Mouse (Mus musculus) c-Kit-positive CD71-negative TER-119-negative erythroid progenitor cells, embryonic 14.5 days (primary cell): Measurements from ENCODE around the gene Olfr545.

Experiments used
- DNase-seq: peaks from one replicate; pipeline ENCODE4 v3.0.0-alpha.2; 2013; ENCODE audit warnings: low read depth

The Olfr545 gene

DNA sequence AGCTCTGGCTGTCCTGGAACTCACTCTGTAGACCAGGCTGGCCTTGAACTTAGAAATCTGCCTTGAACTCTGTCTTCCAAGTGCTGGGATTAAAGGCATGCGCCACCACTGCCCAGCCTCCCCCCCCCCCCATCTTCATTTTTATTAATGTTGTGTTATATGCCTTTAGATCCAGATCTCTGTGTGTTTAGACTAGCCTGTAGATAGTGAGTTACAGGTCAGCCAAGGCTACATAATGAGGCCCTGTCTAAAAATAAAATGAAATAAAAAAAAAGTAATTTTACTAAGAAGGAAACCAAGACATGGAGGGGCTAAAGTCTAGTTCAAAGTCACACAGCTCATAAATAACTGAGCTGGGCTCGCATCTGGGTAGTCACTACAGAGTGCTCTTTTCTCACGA, 20.4 kb downstream of the Olfr545 start:
- no peak for DNase-seq

DNA sequence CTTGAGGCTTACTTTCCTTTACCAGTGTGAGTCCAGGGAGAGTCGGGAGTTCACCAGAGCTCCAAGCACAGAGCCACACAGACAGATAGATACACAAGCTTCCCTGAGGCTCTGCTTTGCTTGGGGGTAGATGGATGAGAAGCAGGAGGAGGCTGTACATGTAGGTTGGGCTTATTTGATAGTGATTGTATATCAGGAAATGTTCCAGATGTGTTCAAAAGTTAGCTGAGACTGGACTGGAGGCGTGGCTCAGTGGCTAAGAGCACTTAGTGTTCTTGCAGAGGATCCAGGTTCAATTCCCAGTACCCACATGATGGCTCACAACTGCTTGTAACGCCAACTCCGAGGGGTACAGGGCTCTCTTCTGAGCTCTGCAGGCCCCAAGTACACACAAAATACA, 20.9 kb downstream of the Olfr545 start:
- DNase-seq, result no peak

DNA sequence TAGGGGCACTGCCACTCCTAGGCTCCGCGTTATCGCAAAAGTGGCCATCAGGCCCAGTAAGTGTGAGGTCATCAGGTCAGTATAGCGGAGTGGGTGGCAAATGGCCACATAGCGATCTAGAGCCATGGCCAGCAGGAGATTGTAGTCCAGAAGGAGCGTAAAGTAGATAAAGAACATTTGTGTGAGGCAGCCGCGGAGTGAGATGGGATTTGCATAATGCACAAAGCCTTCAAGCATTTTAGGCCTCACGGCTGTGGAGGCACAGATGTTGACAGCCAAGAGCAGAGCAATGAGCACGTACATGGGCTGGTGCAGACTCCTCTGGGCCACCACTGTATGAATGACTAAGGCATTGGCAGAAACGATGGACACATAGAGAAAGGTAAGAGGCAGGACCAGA, 22.0 kb downstream of the Olfr545 start:
- no peak for DNase-seq

- no peak for DNase-seq
These were observed 22.8 kb downstream of the Olfr545 start for GRCm38 (mm10) chr7:102476601-102477000.

- no peak for DNase-seq
These were observed 26.7 kb downstream of the Olfr545 start for GRCm38 (mm10) chr7:102472675-102473074.

DNA sequence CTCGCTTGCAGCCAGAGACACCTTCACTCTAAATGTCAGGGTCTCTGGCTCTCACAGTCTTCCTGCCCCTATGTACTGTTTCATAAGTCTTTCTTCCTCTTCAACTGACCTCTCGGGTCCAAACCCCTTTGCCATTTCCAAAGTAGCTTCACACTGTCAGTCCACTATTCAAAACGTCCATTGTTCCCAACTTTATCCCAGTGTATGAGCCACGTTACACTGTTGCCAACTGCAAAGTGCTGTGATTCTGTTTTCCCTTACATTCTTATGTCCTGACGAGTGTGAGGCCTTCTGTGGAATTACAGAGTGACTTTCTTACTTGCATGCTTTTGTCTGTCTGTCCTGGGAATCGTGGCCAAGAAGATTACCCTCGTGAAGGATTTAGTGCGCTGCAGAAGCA, 31.8 kb downstream of the Olfr545 start:
- DNase-seq, result no peak

- DNase-seq, result no peak
These were observed 40.6 kb downstream of the Olfr545 start for GRCm38 (mm10) chr7:102458618-102459380.

- DNase-seq, result no peak
These were observed 52.9 kb downstream of the Olfr545 start for GRCm38 (mm10) chr7:102446438-102446837.

DNA sequence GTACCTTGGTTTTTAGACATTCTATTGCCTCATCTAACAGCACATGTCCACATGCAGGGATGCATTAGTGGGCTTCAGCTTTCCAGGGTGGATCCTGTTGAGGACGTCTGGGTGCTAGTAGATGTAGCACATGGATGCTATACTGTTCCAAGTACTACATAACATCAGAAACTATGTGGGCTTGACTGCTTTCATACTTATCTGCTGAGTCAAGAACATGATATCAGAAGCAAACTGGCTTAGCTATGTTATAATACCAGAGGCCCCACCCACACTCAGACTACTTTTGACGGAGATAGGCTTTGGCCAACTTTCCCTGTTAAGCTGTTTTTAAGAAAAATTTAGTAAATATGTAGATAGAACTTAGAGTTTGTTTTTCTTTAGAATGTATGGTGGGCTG, 55.1 kb downstream of the Olfr545 start:
- no peak for DNase-seq

GRCm38 (mm10) chr7:102442432-102442831, 56.9 kb downstream of the Olfr545 start:
- no peak for DNase-seq

GRCm38 (mm10) chr7:102441657-102442391, 57.5 kb downstream of the Olfr545 start, which contains the start of gene Rrm1:
TSS of gene Rrm1 (plus strand) at chr7:102441695.
- peak; percentile 95 for DNase-seq
